Mouse (Mus musculus) embryo, embryonic 9.5 days (tissue): ENCODE data around the gene Emx2.
A peak's percentile ranks its signal among the peaks of the same experiment; 100 is the strongest.

Source experiments
- DNase-seq: peaks from one replicate; pipeline ENCODE4 v3.0.0-alpha.2; 2017; ENCODE audit errors: extremely low spot score

Emx2 gene

GRCm38 (mm10) chr19:59462459-59463292 is 4.5 kb downstream of the Emx2 start:
- DNase-seq, result peak; percentile 42

- DNase-seq, result peak; percentile 48
Observed at GRCm38 (mm10) chr19:59463842-59464443, 5.8 kb downstream of the Emx2 start.

GRCm38 (mm10) chr19:59465281-59465680 is 7.1 kb downstream of the Emx2 start:
- no peak for DNase-seq

GRCm38 (mm10) chr19:59465751-59466410 is 7.7 kb downstream of the Emx2 start:
- DNase-seq, result peak; percentile 35

- DNase-seq, result peak; percentile 30
Observed at GRCm38 (mm10) chr19:59466417-59466937, 8.3 kb downstream of the Emx2 start.

- DNase-seq, result peak; percentile 44
Observed at GRCm38 (mm10) chr19:59467016-59467412, 8.8 kb downstream of the Emx2 start.

GRCm38 (mm10) chr19:59467413-59468064 is 9.4 kb downstream of the Emx2 start:
- peak; percentile 48 for DNase-seq

GRCm38 (mm10) chr19:59468065-59468810 is 10.1 kb downstream of the Emx2 start:
- peak; percentile 32 for DNase-seq

GRCm38 (mm10) chr19:59469035-59469949 is 11.1 kb downstream of the Emx2 start:
- DNase-seq, result peak; percentile 82

GRCm38 (mm10) chr19:59470074-59470630 is 12.0 kb downstream of the Emx2 start:
- DNase-seq, result no peak

GRCm38 (mm10) chr19:59470913-59471312 is 12.7 kb downstream of the Emx2 start:
- peak; percentile 32 for DNase-seq

GRCm38 (mm10) chr19:59472844-59473243 is 14.7 kb downstream of the Emx2 start:
- DNase-seq, result no peak

GRCm38 (mm10) chr19:59479912-59480311 is 21.7 kb downstream of the Emx2 start:
- DNase-seq, result no peak

GRCm38 (mm10) chr19:59480563-59480962 is 22.4 kb downstream of the Emx2 start:
- no peak for DNase-seq

GRCm38 (mm10) chr19:59492258-59492657 is 34.1 kb downstream of the Emx2 start:
- peak; percentile 7 for DNase-seq

GRCm38 (mm10) chr19:59496832-59497231 is 38.7 kb downstream of the Emx2 start:
- no peak for DNase-seq

- no peak for DNase-seq
Observed at GRCm38 (mm10) chr19:59508896-59509295, 50.7 kb downstream of the Emx2 start.

- DNase-seq, result no peak
Observed at GRCm38 (mm10) chr19:59513181-59513580, 55.0 kb downstream of the Emx2 start.
